Mouse (Mus musculus): ENCODE data around the gene Tex264.

- TF ChIP-seq TAL1 (IDR thresholded peaks at IDR 0.05; ENCODE audit: low read length) (no peak), GATA1 (IDR thresholded peaks at IDR 0.05; ENCODE audit: low read length) (no peak)
These were observed 44.4 kb downstream of the Tex264 start for GRCm38 (mm10) chr9:106641346-106641745.

Data from erythroblast, embryonic 14.5 days (primary cell).